Mouse (Mus musculus) liver, embryonic 13.5 days (tissue): ENCODE data around the gene H2-Eb1. TPM values are rescaled to one million over a fixed set of nuclear protein-coding genes. Genes with fewer than 3 reads are reported as not detected.
A peak's percentile ranks its signal among the peaks of the same experiment; 100 is the strongest.

Source experiments
- ATAC-seq: fragments of 200-750 bp; cut with Nextera tagmentation; 2 replicates; pipeline ENCODE4 v1.8.0; 2017; ENCODE audit warnings: low read depth, mild to moderate bottlenecking, moderate number of reproducible peaks, moderate library complexity
- DNase-seq: peaks from one replicate; pipeline ENCODE4 v3.0.0; 2022
- H3K27ac ChIP-seq: fragments of 300-500 bp; sonication (generic); 2 replicates; pipeline ENCODE4 v1.5.1; 2015; ENCODE audit warnings: moderate library complexity, mild to moderate bottlenecking, inconsistent platforms
- H3K27me3 ChIP-seq: fragments of 300-500 bp; sonication (generic); 2 replicates; pipeline ENCODE4 v1.6.1; 2015; ENCODE audit warnings: mild to moderate bottlenecking, inconsistent platforms
- H3K36me3 ChIP-seq: fragments of 300-500 bp; sonication (generic); 2 replicates; pipeline ENCODE4 v1.6.1; 2015; ENCODE audit warnings: mild to moderate bottlenecking, inconsistent platforms
- H3K4me1 ChIP-seq: fragments of 300-500 bp; sonication (generic); replicated peaks from 2 replicates; pipeline ENCODE4 v1.6.1; 2015; ENCODE audit warnings: inconsistent platforms
- H3K4me2 ChIP-seq: fragments of 300-500 bp; sonication (generic); 2 replicates; pipeline ENCODE4 v1.6.1; 2015; ENCODE audit warnings: inconsistent platforms, mild to moderate bottlenecking, moderate library complexity
- H3K4me3 ChIP-seq: fragments of 300-500 bp; sonication (generic); replicated peaks from 2 replicates; pipeline ENCODE4 v1.5.1; 2015; ENCODE audit warnings: mild to moderate bottlenecking, inconsistent platforms
- H3K9ac ChIP-seq: fragments of 300-500 bp; sonication (generic); 2 replicates; pipeline ENCODE4 v1.6.1; 2015; ENCODE audit warnings: mild to moderate bottlenecking, inconsistent platforms
- H3K9me3 ChIP-seq: fragments of 300-500 bp; sonication (generic); replicated peaks from 2 replicates; pipeline ENCODE4 v1.6.1; 2016; ENCODE audit warnings: inconsistent platforms
- WGBS: fragments of 180-500 bp; shearing (Covaris S2); methylation state at CpG from one replicate; pipeline ENCODE4 v1.1.7; 2015; ENCODE audit not compliant: insufficient replicate concordance; 5-methylcytosine and 5-hydroxymethylcytosine counted together
- polyA plus RNA-seq: library from polyadenylated mRNA; unstranded; fragments of >200 nt; fragmentation: Nextera tagmentation; extraction: Ambion mirVana; gene quantifications from 2 replicates; pipeline ENCODE4 v1.2.1, GENCODE M21; 2015

H2-Eb1 gene
- polyA plus RNA-seq, 1 experiment from 2014 or later = 0.81 TPM

- Histone ChIP-seq H3K27me3 (no peaks in the 10 kb centered on the region), H3K9me3 (no peaks in the 10 kb centered on the region), H3K36me3 (no peaks in the 10 kb centered on the region), H3K4me2 (no peak within 1 kb of the TSS), H3K4me1 (no peaks in the 10 kb centered on the region), H3K27ac (no peak within 1 kb of the TSS), H3K4me3 (no peak within 1 kb of the TSS), H3K9ac (no peak within 1 kb of the TSS)
- WGBS = 49% methylated on average over 4 of the region's 4 CpGs
- no peak for ATAC-seq
- DNase-seq = no peak
Measured at GRCm38 (mm10) chr17:34325436-34325835, 19.8 kb downstream of the H2-Eb1 start, which contains the start of gene H2-Eb2. Gene H2-Eb2 (plus strand): TSS chr17:34325665.

- Histone ChIP-seq H3K4me2 (no peak overlapping the region), H3K9ac (no peak overlapping the region), H3K4me1 (no peaks in the 10 kb centered on the region), H3K4me3 (no peak overlapping the region), H3K9me3 (no peaks in the 10 kb centered on the region), H3K27ac (no peak overlapping the region), H3K27me3 (no peaks in the 10 kb centered on the region), H3K36me3 (no peaks in the 10 kb centered on the region)
- 54% methylated on average over 3 of the region's 3 CpGs for WGBS
- DNase-seq (no peak), ATAC-seq (no peak)
Measured at GRCm38 (mm10) chr17:34326373-34326772, 20.7 kb downstream of the H2-Eb1 start.

GRCm38 (mm10) chr17:34329807-34330206, 24.1 kb downstream of the H2-Eb1 start:
- H3K36me3 ChIP-seq = no peaks in the 10 kb centered on the region
- ATAC-seq (no peak), DNase-seq (no peak)
- H3K9me3 ChIP-seq = no peaks in the 10 kb centered on the region
- H3K4me1 ChIP-seq = no peaks in the 10 kb centered on the region
- no peak overlapping the region for H3K9ac ChIP-seq
- no peaks in the 10 kb centered on the region for H3K27me3 ChIP-seq
- H3K27ac ChIP-seq = no peak overlapping the region
- 12% methylated on average over 2 of the region's 2 CpGs for WGBS
- no peak overlapping the region for H3K4me2 ChIP-seq
- H3K4me3 ChIP-seq = no peak overlapping the region

- ATAC-seq (no peak), DNase-seq (no peak)
- Histone ChIP-seq H3K9me3 (no peaks in the 10 kb centered on the region), H3K4me3 (no peak overlapping the region), H3K27me3 (no peaks in the 10 kb centered on the region), H3K4me2 (no peak overlapping the region), H3K4me1 (no peaks in the 10 kb centered on the region), H3K36me3 (no peaks in the 10 kb centered on the region), H3K27ac (no peak overlapping the region), H3K9ac (no peak overlapping the region)
- WGBS = 75% methylated on average over 1 of the region's 1 CpGs
Measured at GRCm38 (mm10) chr17:34331200-34331599, 25.5 kb downstream of the H2-Eb1 start.

GRCm38 (mm10) chr17:34340619-34341402, 35.1 kb downstream of the H2-Eb1 start:
- Histone ChIP-seq H3K27me3 (no peaks in the 10 kb centered on the region), H3K36me3 (no peaks in the 10 kb centered on the region), H3K9me3 (no peaks in the 10 kb centered on the region), H3K9ac (no peak overlapping the region), H3K27ac (no peak overlapping the region), H3K4me2 (no peak overlapping the region), H3K4me1 (no peaks in the 10 kb centered on the region), H3K4me3 (no peak overlapping the region)
- no peak for DNase-seq
- ATAC-seq = no peak
- 23% methylated on average over 3 of the region's 3 CpGs for WGBS

- DNase-seq = no peak
- 73% methylated on average over 4 of the region's 4 CpGs for WGBS
- no peak overlapping the region for H3K9ac ChIP-seq
- H3K4me2 ChIP-seq = no peak overlapping the region
- no peaks in the 10 kb centered on the region for H3K27me3 ChIP-seq
- no peak overlapping the region for H3K4me3 ChIP-seq
- H3K27ac ChIP-seq = no peak overlapping the region
- no peaks in the 10 kb centered on the region for H3K36me3 ChIP-seq
- H3K9me3 ChIP-seq = no peaks in the 10 kb centered on the region
- no peak for ATAC-seq
- H3K4me1 ChIP-seq = no peaks in the 10 kb centered on the region
Measured at GRCm38 (mm10) chr17:34344882-34345281, 39.2 kb downstream of the H2-Eb1 start.

GRCm38 (mm10) chr17:34345486-34345885, 39.8 kb downstream of the H2-Eb1 start:
- no peaks in the 10 kb centered on the region for H3K27me3 ChIP-seq
- H3K27ac ChIP-seq = no peak overlapping the region
- no peak for DNase-seq
- 52% methylated on average over 7 of the region's 7 CpGs for WGBS
- no peak overlapping the region for H3K4me3 ChIP-seq
- no peaks in the 10 kb centered on the region for H3K9me3 ChIP-seq
- H3K4me2 ChIP-seq = no peak overlapping the region
- no peak overlapping the region for H3K9ac ChIP-seq
- no peaks in the 10 kb centered on the region for H3K36me3 ChIP-seq
- no peaks in the 10 kb centered on the region for H3K4me1 ChIP-seq
- ATAC-seq = no peak

GRCm38 (mm10) chr17:34346041-34346440, 40.4 kb downstream of the H2-Eb1 start:
- Histone ChIP-seq H3K4me2 (no peak overlapping the region), H3K27ac (no peak overlapping the region), H3K4me3 (no peak overlapping the region), H3K4me1 (no peaks in the 10 kb centered on the region), H3K9ac (no peak overlapping the region), H3K36me3 (no peaks in the 10 kb centered on the region), H3K9me3 (no peaks in the 10 kb centered on the region), H3K27me3 (no peaks in the 10 kb centered on the region)
- DNase-seq (no peak), ATAC-seq (no peak)
- WGBS = 28% methylated on average over 3 of the region's 3 CpGs

- DNase-seq = peak; percentile 15
- H3K27ac ChIP-seq = no peak overlapping the region
- H3K4me3 ChIP-seq = no peak overlapping the region
- WGBS = 30% methylated on average over 6 of the region's 6 CpGs
- no peaks in the 10 kb centered on the region for H3K4me1 ChIP-seq
- no peak overlapping the region for H3K4me2 ChIP-seq
- no peaks in the 10 kb centered on the region for H3K27me3 ChIP-seq
- H3K9ac ChIP-seq = no peak overlapping the region
- no peaks in the 10 kb centered on the region for H3K36me3 ChIP-seq
- no peak for ATAC-seq
- H3K9me3 ChIP-seq = no peaks in the 10 kb centered on the region
Measured at GRCm38 (mm10) chr17:34347606-34348308, 42.1 kb downstream of the H2-Eb1 start.

GRCm38 (mm10) chr17:34349429-34349828, 43.8 kb downstream of the H2-Eb1 start:
- 5% methylated on average over 4 of the region's 4 CpGs for WGBS
- no peak overlapping the region for H3K27ac ChIP-seq
- H3K36me3 ChIP-seq = no peaks in the 10 kb centered on the region
- no peak overlapping the region for H3K4me3 ChIP-seq
- no peak overlapping the region for H3K4me2 ChIP-seq
- H3K27me3 ChIP-seq = no peaks in the 10 kb centered on the region
- no peak for ATAC-seq
- DNase-seq = peak; percentile 33
- H3K9me3 ChIP-seq = no peaks in the 10 kb centered on the region
- no peaks in the 10 kb centered on the region for H3K4me1 ChIP-seq
- no peak overlapping the region for H3K9ac ChIP-seq

- Histone ChIP-seq H3K27ac (no peak within 1 kb of the TSS), H3K27me3 (no peaks in the 10 kb centered on the region), H3K4me1 (no peaks in the 10 kb centered on the region), H3K9me3 (no peaks in the 10 kb centered on the region), H3K4me3 (no peak within 1 kb of the TSS), H3K9ac (no peak within 1 kb of the TSS), H3K4me2 (no peak within 1 kb of the TSS), H3K36me3 (no peaks in the 10 kb centered on the region)
- whole genome bisulfite sequencing = 63% methylated on average over 5 of the region's 5 CpGs
- no peak for DNase-seq
- ATAC-seq = no peak
Measured at GRCm38 (mm10) chr17:34354539-34354938, 48.9 kb downstream of the H2-Eb1 start, which contains the start of gene Btnl2. Gene Btnl2 (plus strand): TSS chr17:34354822.
